Mouse (Mus musculus) left cerebral cortex, adult 11 months (tissue): ENCODE results near the gene Fbxw15.
"Not testable (repeated sequence)": the region's sequence is repeated elsewhere in the genome, so short reads cannot be mapped to it uniquely, and the experiment has no call there.

Experiments used
- DNase-seq: peaks from one replicate; pipeline ENCODE4 v3.0.0; 2022; ENCODE audit warnings: low spot score

Gene Fbxw15

GRCm38 (mm10) chr9:109568162-109568561, at the start of gene Fbxw15:
Fbxw15 (minus strand) TSS chr9:109568262.
- DNase-seq, result not testable (repeated sequence)

GRCm38 (mm10) chr9:109606837-109607236, 38.8 kb upstream of the Fbxw15 start:
- DNase-seq, result peak; percentile 3

- DNase-seq, result not testable (repeated sequence)
Observed at GRCm38 (mm10) chr9:109602128-109602527, 34.1 kb upstream of the Fbxw15 start.

GRCm38 (mm10) chr9:109597226-109597625, 29.2 kb upstream of the Fbxw15 start:
- no peak for DNase-seq

- no peak for DNase-seq
Observed at GRCm38 (mm10) chr9:109594866-109595265, 26.8 kb upstream of the Fbxw15 start.

GRCm38 (mm10) chr9:109565546-109565945, 2.5 kb downstream of the Fbxw15 start:
- no peak for DNase-seq

GRCm38 (mm10) chr9:109562106-109562505, 6.0 kb downstream of the Fbxw15 start:
- not testable (repeated sequence) for DNase-seq

- no peak for DNase-seq
Observed at GRCm38 (mm10) chr9:109552483-109552882, 15.6 kb downstream of the Fbxw15 start.

- DNase-seq, result not testable (repeated sequence)
Observed at GRCm38 (mm10) chr9:109549666-109550065, 18.4 kb downstream of the Fbxw15 start.

- no peak for DNase-seq
Observed at GRCm38 (mm10) chr9:109523385-109524064, 44.5 kb downstream of the Fbxw15 start.
